Mouse (Mus musculus) lung, embryonic 16.5 days (tissue): ENCODE results near the gene Trub1. TPM values are rescaled to one million over a fixed set of nuclear protein-coding genes. Genes with fewer than 3 reads are reported as not detected.

ENCODE experiments used
- ATAC-seq: fragments of 200-750 bp; cut with Nextera tagmentation; 2 replicates; pipeline ENCODE4 v1.8.0; 2017; ENCODE audit warnings: low read depth, mild to moderate bottlenecking, moderate library complexity
- H3K27ac ChIP-seq: fragments of 300-500 bp; sonication (generic); 2 replicates; pipeline ENCODE4 v1.5.1; 2014; ENCODE audit warnings: mild to moderate bottlenecking, control low read depth, low read length
- H3K27me3 ChIP-seq: fragments of 300-500 bp; sonication (generic); 2 replicates; pipeline ENCODE4 v1.6.1; 2014; ENCODE audit warnings: low read depth, low read length, mixed read lengths; ENCODE audit not compliant: control insufficient read depth, insufficient read depth
- H3K36me3 ChIP-seq: fragments of 300-500 bp; sonication (generic); 2 replicates; pipeline ENCODE4 v1.6.1; 2014; ENCODE audit warnings: low read length; ENCODE audit not compliant: control insufficient read depth, insufficient read depth
- H3K4me1 ChIP-seq: fragments of 300-500 bp; sonication (generic); replicated peaks from 2 replicates; pipeline ENCODE4 v1.6.1; 2014; ENCODE audit warnings: low read length, mixed read lengths; ENCODE audit not compliant: control insufficient read depth, insufficient read depth
- H3K4me2 ChIP-seq: fragments of 300-500 bp; sonication (generic); 2 replicates; pipeline ENCODE4 v1.6.1; 2014; ENCODE audit warnings: low read depth, low read length, control low read depth
- H3K4me3 ChIP-seq: fragments of 300-500 bp; sonication (generic); 2 replicates; pipeline ENCODE4 v1.5.1; 2014; ENCODE audit warnings: mild to moderate bottlenecking, low read length, control low read depth
- H3K9ac ChIP-seq: fragments of 300-500 bp; sonication (generic); 2 replicates; pipeline ENCODE4 v1.6.1; 2014; ENCODE audit warnings: low read length, control low read depth
- H3K9me3 ChIP-seq: fragments of 300-500 bp; sonication (generic); 2 replicates; pipeline ENCODE4 v1.6.1; 2016; ENCODE audit warnings: low read length; ENCODE audit not compliant: control insufficient read depth
- WGBS: fragments of 180-500 bp; shearing (Covaris S2); extraction: QIAGEN DNeasy Blood & Tissue Kit; methylation state at CpG from one replicate; pipeline ENCODE4 v1.1.7; 2014; 5-methylcytosine and 5-hydroxymethylcytosine counted together
- polyA plus RNA-seq: library from polyadenylated mRNA; unstranded; fragments of >200 nt; fragmentation: Nextera tagmentation; extraction: Ambion mirVana; gene quantifications from 2 replicates; pipeline ENCODE4 v1.2.1, GENCODE M21; 2015

Gene Trub1
- polyA plus RNA-seq, 1 experiment from 2014 or later = 21.4 TPM

GRCm38 (mm10) chr19:57417800-57418580 lies 34.7 kb upstream of the Trub1 start:
- Histone ChIP-seq H3K9me3 (no peaks in the 10 kb centered on the region), H3K4me2 (peak overlapping the region; percentile 52), H3K4me3 (peak overlapping the region; percentile 29), H3K27ac (no peak overlapping the region), H3K27me3 (no peaks in the 10 kb centered on the region), H3K36me3 (no peaks in the 10 kb centered on the region), H3K4me1 (peaks cover 11% of the 10 kb centered on the region), H3K9ac (0 out of 2 replicates have a peak overlapping the region, but pooled peaks have one; percentile 7)
- peak; percentile 38; the same call in 1 of the 2 replicates for ATAC-seq
- WGBS = 17% methylated on average over 17 of the region's 17 CpGs

- Histone ChIP-seq H3K4me1 (peaks cover 5% of the 10 kb centered on the region; the same call in 1 of the 2 replicates), H3K4me3 (no peak overlapping the region), H3K4me2 (0 out of 2 replicates have a peak overlapping the region, but pooled peaks have one; percentile 12), H3K36me3 (no peaks in the 10 kb centered on the region), H3K9ac (no peak overlapping the region; the same call in 1 of the 2 replicates), H3K9me3 (no peaks in the 10 kb centered on the region), H3K27me3 (no peaks in the 10 kb centered on the region), H3K27ac (peak overlapping the region; percentile 43; the same call in 1 of the 2 replicates)
- ATAC-seq = no peak
- WGBS = 13% methylated on average over 3 of the region's 3 CpGs
Observed at GRCm38 (mm10) chr19:57423402-57423801, 29.3 kb upstream of the Trub1 start.

GRCm38 (mm10) chr19:57425296-57425695 lies 27.4 kb upstream of the Trub1 start:
- Histone ChIP-seq H3K36me3 (no peaks in the 10 kb centered on the region), H3K9me3 (no peaks in the 10 kb centered on the region), H3K4me1 (peaks cover 5% of the 10 kb centered on the region; the same call in 1 of the 2 replicates), H3K9ac (no peak overlapping the region), H3K4me3 (no peak overlapping the region), H3K27me3 (no peaks in the 10 kb centered on the region), H3K27ac (no peak overlapping the region), H3K4me2 (no peak overlapping the region)
- ATAC-seq = no peak
- WGBS = 94% methylated on average over 15 of the region's 15 CpGs

GRCm38 (mm10) chr19:57426841-57427240 lies 25.9 kb upstream of the Trub1 start:
- Histone ChIP-seq H3K4me3 (no peak overlapping the region), H3K9me3 (no peaks in the 10 kb centered on the region), H3K27ac (no peak overlapping the region), H3K4me2 (no peak overlapping the region), H3K36me3 (no peaks in the 10 kb centered on the region), H3K9ac (no peak overlapping the region), H3K4me1 (peaks cover 5% of the 10 kb centered on the region; the same call in 1 of the 2 replicates), H3K27me3 (no peaks in the 10 kb centered on the region)
- ATAC-seq = no peak
- 87% methylated on average over 8 of the region's 8 CpGs for WGBS

DNA sequence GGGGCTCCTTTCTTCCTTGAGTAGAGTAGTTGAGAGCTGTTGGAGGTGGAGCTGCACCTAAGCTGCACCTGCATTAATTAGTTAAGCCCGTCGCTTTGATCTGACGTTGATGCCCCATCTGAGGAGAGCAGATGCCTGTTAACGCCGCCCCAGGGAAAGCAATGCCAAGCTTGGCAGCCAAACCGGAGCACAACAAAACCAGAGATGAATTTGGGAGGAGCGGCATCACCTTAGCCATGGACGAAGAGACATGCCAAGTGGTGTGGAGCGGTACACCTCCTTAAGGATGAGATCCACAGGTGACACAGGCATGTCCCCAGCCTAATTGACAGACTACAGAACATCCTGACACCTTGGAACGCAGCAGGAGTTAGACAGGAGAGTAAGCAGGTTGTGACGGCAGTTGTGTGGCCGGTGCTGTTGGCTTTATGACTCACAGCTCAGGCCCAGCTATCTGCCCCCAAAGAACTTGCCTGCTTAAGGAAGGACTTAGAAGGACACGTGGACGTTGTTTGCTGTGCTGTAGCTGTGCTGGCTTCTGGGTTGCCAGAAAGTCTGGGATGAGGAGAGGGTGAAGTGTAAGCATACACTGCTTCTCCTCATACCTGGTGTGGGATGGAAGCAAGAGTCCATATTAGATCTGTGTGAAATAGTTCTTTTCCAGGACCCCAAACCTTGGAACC lies 24.8 kb upstream of the Trub1 start:
- no peaks in the 10 kb centered on the region for H3K27me3 ChIP-seq
- no peak for ATAC-seq
- H3K36me3 ChIP-seq = no peaks in the 10 kb centered on the region
- H3K27ac ChIP-seq = no peak overlapping the region
- no peaks in the 10 kb centered on the region for H3K9me3 ChIP-seq
- 71% methylated on average over 14 of the region's 14 CpGs for WGBS
- no peak overlapping the region for H3K9ac ChIP-seq
- peaks cover 5% of the 10 kb centered on the region; the same call in 1 of the 2 replicates for H3K4me1 ChIP-seq
- H3K4me2 ChIP-seq = no peak overlapping the region
- no peak overlapping the region for H3K4me3 ChIP-seq

- Histone ChIP-seq H3K4me1 (no peaks in the 10 kb centered on the region), H3K9ac (no peak overlapping the region)
- 79% methylated on average over 3 of the region's 3 CpGs for WGBS
Observed at GRCm38 (mm10) chr19:57428641-57429040, 24.1 kb upstream of the Trub1 start.

GRCm38 (mm10) chr19:57429926-57430325 lies 22.8 kb upstream of the Trub1 start:
- no peak for ATAC-seq

More at GRCm38 (mm10) chr19:57428641-57429040, 24.1 kb upstream of the Trub1 start:
- Histone ChIP-seq H3K27ac (no peak overlapping the region), H3K4me3 (no peak overlapping the region), H3K27me3 (no peaks in the 10 kb centered on the region), H3K36me3 (no peaks in the 10 kb centered on the region), H3K4me2 (no peak overlapping the region), H3K9me3 (no peaks in the 10 kb centered on the region)
- no peak for ATAC-seq

GRCm38 (mm10) chr19:57431476-57431875 lies 21.2 kb upstream of the Trub1 start:
- H3K4me1 ChIP-seq = no peaks in the 10 kb centered on the region
- H3K4me2 ChIP-seq = no peak overlapping the region
- H3K36me3 ChIP-seq = no peaks in the 10 kb centered on the region
- H3K9me3 ChIP-seq = no peaks in the 10 kb centered on the region
- H3K4me3 ChIP-seq = no peak overlapping the region
- no peak overlapping the region for H3K9ac ChIP-seq
- no peaks in the 10 kb centered on the region for H3K27me3 ChIP-seq
- 51% methylated on average over 6 of the region's 6 CpGs for WGBS
- no peak for ATAC-seq
- H3K27ac ChIP-seq = no peak overlapping the region

More at GRCm38 (mm10) chr19:57429926-57430325, 22.8 kb upstream of the Trub1 start:
- H3K4me3 ChIP-seq = no peak overlapping the region
- no peaks in the 10 kb centered on the region for H3K36me3 ChIP-seq
- no peak overlapping the region for H3K27ac ChIP-seq
- no peak overlapping the region for H3K4me2 ChIP-seq
- H3K27me3 ChIP-seq = no peaks in the 10 kb centered on the region
- no peaks in the 10 kb centered on the region for H3K4me1 ChIP-seq
- no peaks in the 10 kb centered on the region for H3K9me3 ChIP-seq
- WGBS = 58% methylated on average over 6 of the region's 6 CpGs
- no peak overlapping the region for H3K9ac ChIP-seq

GRCm38 (mm10) chr19:57434024-57434423 lies 18.7 kb upstream of the Trub1 start:
- 78% methylated on average over 6 of the region's 6 CpGs for WGBS
- Histone ChIP-seq H3K4me2 (no peak overlapping the region), H3K4me1 (no peaks in the 10 kb centered on the region), H3K9me3 (no peaks in the 10 kb centered on the region), H3K27ac (no peak overlapping the region), H3K27me3 (no peaks in the 10 kb centered on the region), H3K4me3 (no peak overlapping the region), H3K9ac (no peak overlapping the region), H3K36me3 (no peaks in the 10 kb centered on the region)
- ATAC-seq = no peak
